Mouse (Mus musculus): ENCODE results near the gene Zhx3.
A peak's percentile ranks its signal among the peaks of the same experiment; 100 is the strongest.

The Zhx3 gene

DNA sequence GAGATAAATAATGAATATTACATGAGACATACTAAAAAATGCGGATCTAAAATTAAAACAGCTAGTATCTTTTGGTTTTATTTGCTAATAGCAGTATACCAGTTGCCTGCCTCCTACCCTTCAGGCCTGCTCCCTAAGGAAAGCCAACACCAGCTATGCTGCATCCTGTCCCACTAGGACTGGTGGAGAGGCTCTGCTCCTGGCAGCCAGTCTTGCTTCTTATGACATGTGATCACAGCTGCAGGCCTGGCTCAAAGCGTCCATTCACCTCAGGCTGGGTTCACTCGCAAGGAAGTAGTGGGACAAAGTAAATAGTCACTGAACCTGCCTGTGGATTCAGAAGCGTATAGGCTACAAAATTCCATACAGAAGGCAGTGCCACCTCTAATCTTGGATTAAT, 11.1 kb upstream of the Zhx3 start:
- DNase-seq (ENCODE audit: low read depth, low spot score) = no peak

DNA sequence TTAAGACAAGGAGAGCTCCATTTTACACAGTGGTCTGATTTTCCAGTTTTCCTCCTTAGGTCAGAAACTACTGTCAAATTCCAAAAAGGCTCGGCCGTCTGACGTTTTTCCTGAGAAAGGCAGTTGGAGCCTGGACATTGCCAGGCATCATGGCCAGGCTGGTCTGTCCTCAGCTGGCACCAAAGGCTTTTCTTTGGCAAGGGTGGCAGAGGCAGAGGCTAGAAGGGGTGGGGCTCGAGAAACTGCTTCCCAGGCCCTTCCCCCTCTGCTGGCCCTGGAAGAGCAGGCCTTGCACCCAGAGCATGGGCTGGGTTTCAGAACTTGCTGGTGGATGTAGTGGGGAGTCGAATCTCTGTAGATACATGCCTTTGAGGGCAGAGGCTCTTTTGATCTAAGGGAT, 9.6 kb upstream of the Zhx3 start:
- no peak for DNase-seq (ENCODE audit: low read depth, low spot score)

DNA sequence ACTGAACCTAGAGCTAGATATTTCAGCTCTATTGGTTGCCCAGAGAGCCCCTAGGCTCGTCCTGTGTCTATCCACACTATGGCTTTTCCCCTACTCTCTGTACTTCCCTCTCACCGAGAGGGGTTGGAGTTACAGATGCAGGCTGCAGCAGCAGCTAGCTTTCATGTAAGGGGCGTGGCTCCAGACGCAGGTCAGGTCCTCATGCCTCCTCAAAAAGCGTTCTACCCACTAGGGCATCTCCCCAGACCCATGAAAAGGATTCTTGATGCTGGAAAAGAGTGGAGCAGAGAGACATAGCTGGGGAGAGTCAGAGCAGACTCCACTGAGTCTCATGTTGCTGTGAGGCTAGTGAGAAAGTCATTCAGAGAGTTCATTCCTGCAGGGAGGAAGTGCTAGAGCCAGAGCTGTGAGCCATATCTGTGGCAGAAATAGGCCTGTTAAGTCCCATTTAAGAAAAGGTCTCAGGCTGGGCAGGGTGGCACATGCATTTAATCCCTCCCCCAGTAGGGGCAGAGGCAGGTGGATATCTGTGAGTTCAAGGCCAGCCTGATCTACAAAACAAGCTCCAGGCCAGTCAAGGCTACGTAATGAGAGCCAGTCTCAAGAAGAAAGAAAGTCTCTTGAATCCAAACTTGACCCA, 8.8 kb upstream of the Zhx3 start:
- DNase-seq (ENCODE audit: low read depth, low spot score) = no peak

DNA sequence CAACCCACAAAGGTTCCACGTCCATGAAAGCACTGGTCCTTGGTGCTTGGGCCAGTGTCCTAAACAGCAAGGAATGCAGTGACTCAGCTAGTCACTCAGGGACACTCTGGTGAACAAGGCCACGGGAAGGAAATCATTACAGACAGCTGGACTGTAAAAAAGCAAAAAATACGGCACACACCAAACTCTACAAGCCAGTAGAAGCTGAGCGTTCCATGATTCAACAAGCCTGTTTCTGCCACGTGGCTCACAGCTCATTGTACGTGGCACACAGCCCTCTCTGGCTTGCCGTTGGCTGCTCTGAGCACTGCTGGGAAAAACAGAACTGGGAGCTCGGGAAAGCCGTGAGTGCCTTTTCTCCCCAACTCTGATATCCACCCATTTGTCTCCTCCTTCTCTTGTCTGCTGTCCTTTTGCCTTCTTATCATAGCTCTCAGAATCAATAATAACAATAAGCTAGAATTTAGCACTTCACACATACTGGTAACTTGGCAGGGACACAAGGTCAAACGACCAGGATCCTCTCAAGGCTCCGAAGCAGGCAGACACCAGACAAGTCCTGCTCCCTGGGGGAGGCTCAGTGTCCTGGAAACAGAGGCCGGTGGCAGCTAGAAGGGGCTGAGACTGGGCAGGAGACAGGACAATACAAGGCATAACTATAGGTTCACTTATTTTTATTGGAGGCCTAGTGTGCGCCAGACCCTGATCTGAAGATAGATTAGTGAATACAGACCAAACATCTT, 7.8 kb upstream of the Zhx3 start, which contains the start of gene Lpin3:
Lpin3 (plus strand) TSS at position 218 of the 743 bp plus-strand sequence.
- no peak for DNase-seq (ENCODE audit: low read depth, low spot score)

DNA sequence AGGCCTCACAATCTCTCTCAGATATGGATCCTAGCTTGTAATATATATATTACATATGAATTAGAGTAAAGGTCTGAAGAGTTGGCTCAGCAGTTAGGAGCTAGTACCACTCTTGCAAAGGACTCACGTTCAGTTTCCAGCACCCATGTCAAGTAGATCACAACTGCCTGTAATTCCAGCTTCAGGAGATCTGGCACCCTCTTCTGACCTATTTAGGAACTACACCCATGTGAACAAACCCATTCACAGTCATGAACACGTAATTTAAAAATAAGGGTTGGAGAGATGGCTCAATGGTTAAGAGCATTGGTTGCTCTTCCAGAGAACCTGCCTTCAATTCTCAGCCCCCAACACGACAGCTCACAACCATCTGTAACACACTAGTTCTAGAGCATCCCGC, 3.3 kb upstream of the Zhx3 start:
- DNase-seq (ENCODE audit: low read depth, low spot score) = no peak

DNA sequence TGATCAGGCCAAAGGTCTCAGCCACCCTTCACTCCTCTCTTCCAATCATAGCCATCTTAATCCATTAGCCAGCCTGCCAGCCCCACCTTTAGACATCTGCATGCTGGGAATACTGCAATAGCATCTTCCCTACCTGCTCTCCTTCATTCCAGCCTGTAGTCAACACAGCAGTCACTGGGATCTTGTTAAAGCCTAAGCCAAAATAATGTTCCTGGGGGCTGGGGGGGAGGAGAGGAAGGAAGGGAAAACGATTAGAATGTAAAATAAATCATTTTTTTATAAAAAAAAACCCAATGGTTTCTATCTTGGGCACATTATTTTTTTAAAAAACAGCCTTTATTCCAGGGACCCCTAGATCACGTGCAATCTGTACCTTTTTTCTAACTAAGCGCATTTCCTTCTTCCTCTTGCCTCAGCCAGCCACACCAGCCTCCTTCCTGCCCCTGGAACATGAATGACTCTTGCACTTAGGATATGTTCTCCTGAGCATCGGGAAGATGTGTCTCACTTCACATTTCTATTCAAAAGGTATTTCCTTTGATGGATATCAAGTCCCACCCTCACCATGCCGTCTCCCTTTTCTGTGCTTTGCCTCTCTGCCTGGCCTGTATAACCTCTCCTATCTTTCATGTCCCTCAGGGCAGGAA, 1.6 kb upstream of the Zhx3 start:
- DNase-seq (ENCODE audit: low read depth, low spot score) = no peak

DNA sequence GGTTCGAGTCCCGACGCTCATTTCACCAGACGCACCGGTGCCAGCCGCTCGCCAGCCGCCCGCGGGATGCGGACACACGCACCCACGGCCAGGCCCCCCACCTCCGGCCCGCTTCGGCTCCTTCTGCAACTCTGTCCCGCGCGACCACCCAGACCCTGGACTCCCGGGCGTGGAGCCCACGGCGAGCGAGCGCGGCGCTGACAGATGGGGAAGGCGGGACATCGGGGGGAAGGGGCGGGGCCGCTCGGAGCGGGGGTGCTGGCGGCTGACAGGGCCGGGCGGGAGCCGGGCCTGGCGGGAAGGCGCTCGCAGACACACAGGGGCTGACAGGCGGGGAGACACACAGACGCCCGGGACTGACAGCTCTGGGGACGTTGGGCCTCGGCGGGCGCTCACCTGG, 403 bp downstream of the Zhx3 start:
- peak; percentile 47 for DNase-seq (ENCODE audit: low read depth, low spot score)

DNA sequence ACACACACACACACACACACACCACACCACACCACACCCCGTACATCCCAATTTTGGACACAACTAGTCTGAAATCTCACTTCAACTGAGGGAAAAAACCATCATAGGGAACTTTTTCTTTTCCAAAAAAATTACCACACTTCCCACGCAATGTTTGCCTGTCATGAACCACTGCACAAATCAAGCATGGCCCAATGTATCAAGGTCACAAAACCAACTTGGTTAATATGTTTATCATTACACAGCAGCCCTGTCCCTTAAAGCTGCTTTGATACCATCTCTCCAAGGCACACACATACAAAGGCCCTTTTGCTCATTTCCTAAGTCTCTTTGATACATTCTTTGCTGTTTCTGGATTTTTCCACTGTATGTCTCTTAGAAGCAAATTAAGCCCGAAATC, 1.5 kb downstream of the Zhx3 start:
- no peak for DNase-seq (ENCODE audit: low read depth, low spot score)

DNA sequence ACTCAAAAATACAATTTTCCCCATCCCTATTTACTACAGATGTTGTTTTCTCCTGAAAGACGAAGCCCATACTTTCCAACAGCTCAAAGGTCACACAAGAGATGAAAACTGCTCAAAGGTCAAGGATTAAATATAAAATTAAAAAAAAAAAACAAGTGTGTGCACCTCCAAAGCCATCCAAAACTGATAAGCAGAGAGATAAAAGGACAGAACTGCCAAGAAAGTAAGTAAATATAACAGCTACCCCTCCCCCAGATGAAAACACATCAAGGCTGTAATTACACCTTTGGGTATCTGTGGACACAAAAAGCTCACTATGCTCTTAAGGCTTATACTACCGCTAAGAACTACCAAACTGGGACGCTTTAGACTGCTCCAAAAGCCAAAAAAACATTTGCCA, 3.4 kb downstream of the Zhx3 start:
- no peak for DNase-seq (ENCODE audit: low read depth, low spot score)

DNA sequence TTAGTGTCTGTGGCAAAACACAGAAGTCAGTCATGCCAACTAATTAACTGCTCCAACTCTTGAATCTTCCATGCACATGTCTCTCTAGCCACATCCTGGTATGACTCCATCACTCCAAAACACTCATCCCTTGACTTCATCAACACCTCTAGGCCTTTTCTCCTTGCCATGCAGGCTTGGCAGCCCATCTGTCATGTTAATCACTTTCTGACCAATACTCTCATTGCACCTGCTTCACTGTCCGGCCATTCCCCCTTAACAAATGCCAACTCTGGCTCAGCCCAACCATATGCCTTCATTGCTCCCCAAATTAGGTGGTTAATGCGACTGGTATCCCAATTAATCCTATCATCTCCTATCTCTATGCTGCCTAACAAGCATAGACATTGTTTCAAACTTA, 7.5 kb downstream of the Zhx3 start:
- no peak for DNase-seq (ENCODE audit: low read depth, low spot score)

DNA sequence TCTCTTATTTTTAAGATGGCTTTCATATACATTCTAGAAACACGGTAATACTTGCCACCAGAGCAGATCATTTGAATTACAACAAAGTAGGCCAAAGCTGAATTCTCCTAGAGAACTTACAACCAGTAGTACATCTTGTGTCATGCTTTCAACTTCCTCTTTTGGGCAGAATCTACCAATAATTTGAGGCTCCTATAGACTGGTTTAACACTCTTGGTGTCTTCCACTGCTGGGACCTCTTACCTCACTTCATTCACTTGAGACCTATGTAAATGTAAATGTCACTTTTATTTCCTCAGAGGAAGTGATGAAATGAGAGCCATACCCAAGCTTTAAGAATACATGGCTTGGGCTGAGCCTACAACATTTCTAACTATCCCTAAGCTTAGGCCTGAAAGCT, 8.7 kb downstream of the Zhx3 start:
- DNase-seq (ENCODE audit: low read depth, low spot score) = no peak

DNA sequence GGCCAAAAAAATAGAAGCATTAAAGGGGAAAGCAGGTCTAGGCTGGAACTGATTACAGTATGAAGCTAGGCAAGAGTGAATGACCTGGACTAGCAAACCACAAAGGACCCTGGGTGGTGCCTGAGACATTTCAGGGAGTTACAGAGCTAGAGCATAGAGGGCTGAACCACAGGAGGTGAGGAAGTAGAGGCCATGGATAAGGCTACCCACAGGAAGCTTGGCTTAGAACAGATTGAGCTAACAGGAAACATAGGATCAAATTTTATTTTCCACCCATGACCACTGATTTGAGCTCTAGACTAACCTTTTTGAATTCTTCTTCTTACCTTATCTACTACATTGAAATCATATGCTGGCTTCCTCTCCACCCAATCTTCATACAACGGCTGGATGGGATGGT, 12.4 kb downstream of the Zhx3 start:
- DNase-seq (ENCODE audit: low read depth, low spot score) = no peak

DNA sequence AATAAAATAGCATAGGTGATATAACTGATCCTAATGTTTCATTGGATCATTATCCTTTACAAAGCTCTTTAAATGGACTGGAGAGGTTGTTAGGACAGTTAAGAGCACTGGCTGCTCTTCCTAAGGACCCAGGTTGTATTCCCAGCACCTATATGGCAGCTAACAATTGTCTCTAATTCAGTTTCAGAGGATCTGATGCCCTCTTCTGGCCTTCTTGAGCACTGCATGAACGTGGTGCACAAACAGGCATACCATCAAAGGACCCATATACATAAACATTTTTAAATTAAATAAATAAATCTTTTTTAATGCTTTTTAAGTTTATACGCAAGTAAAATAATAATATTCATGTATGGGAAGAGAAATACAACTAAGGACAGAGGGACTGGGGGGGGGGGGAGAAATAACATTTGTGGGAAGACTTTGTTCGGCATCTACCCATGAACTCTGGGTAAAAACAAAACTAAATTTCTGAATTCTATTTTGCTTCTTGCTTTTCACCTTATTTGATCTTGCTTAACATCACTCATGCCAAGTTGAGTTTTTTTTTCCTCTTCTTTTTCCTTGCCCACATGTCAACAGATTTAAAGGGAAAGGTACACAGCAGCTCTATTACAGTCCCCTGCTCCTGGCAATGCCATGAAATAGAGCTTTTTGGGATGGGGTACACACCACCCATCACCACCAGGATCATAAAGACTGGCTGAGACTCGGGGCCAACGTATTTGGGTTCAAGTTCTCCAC, 16.3 kb downstream of the Zhx3 start:
- DNase-seq (ENCODE audit: low read depth, low spot score) = no peak

DNA sequence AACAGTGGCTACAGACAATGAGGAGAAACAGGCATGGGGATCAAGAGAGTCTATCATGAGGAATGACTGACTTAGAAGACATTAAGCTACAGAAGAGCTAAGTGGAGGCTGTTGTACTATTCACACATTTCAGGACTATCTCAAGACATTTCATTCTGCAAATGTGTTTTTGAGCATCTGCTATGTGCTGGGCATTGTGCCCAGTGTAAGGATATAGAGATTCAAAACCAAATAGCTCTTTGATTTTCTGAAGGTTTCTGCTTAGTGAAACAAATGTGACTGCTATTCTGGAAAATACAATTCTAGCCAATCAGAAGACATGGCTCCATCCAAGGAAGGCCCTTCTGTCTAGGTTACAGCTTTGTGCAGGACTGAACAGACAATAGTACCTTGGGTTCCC, 18.1 kb downstream of the Zhx3 start:
- DNase-seq (ENCODE audit: low read depth, low spot score) = peak; percentile 51

DNA sequence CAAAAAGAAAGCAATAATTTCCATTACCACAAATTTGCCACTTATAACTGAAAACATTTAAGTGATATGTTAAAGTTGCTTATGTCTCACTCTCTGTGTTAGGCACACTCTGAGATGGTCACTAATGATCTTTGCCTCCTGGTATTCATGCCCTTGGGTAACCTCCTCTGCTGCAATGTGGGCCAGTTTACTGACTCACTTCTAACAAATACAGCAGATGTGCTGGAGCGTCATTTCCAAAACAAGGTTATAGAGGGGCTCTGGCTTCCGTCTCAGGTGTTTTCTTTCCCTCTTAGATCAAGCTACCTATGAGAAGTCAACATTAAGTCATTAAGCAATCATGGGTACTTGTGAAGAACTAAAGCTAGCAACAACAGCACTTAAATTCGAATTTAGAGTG, 22.4 kb downstream of the Zhx3 start:
- no peak for DNase-seq (ENCODE audit: low read depth, low spot score)

DNA sequence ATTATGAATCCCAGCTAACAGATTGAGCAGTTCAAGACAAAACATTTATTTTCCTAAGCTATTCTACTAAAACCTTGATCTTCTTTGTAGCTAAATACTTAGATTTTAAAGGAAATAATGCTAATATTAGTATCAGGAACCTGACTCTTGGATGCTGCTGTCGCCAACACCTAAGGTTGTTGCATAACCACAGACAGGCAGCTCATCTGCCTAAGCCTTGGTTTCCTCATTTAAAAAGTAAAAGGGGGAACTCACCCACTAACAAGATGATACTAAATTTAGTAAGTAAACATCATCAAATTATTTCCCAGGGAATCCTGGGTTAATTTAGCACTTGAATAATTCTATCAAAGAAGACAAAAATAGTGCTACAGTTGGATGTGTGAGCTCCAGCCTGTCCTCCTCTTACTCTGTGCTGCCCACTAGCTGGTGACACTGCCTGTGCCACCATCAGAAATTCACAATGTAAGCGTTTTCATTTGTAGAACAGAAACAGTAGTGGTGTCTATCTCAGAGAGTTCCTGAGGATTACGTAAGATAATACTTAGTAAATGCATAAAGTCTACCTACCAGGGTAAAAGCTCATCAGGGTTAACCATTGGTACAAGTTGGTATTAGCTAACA, 23.1 kb downstream of the Zhx3 start:
- DNase-seq (ENCODE audit: low read depth, low spot score) = no peak

DNA sequence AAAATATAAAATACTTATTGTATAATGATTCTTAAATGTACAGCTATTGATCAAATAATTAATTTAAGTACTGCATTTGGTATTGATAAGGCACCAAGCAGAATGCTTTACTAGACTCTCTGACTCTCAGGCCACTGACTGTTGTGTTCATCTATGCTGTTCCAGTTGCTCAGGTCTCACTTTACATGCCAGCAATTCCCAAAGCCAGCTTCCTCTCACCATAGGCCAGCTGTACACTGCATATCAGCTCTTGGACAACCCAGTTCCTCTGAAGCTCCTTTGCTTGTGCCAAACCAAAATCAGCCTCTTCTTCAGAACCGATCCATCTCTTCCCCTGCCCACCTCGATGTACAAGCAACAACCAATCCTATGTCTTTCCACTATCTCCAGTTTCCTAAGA, 24.6 kb downstream of the Zhx3 start:
- DNase-seq (ENCODE audit: low read depth, low spot score) = no peak

DNA sequence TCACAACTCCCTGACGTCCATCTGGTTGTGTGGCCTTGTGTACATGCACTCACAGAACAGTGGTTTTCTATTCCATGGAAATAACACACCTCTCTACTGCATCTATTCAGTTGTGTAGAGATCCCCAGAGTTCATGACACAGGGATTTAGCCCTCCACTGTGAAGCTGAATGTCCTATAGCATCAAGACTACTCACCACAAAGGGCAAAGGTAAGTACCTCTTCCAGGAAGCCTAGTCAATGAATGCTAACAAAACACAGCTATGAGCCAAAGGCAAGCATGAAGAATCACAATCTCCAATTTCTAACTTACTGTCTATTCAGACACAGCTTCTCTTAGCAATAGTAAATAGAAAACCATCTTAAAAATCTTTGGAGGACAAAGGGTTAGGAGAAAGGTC, 25.1 kb downstream of the Zhx3 start:
- DNase-seq (ENCODE audit: low read depth, low spot score) = no peak

DNA sequence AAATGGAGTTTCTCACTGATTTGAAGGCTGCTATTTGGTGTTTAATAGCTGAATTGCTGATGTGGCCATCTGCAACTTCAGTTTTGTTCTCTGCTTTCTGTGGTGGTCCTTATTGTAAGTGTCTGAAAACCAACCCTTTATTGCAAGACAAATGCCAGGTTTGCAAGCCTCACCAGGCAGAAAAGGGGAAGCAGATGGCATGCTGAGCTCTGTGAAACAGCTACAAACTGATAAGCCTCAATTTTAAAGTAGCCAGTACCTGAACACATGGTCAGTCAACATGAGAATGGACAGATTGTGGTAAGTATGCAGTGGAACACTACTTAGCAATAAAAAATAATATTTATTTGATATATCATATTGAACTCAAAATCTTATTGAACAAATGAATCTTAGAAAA, 32.0 kb downstream of the Zhx3 start:
- DNase-seq (ENCODE audit: low read depth, low spot score) = no peak

DNA sequence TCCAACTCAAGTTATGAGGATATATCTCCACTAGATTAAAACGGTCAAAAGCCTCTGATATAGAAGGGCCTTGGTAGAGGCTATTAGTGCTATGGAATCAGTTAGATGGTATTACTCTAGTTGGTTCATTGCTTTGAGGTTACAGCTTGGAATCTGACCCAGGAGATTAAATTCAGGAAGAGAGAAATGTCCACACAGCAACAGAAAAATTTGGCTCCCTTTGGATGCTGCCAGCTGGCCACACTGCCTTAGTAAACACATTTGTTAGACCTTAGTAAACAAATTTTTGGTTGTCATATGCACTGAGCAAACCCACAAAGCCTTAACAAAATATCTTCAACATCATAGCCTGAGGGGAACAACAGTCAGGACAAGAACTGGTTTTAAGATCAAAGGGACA, 62.0 kb downstream of the Zhx3 start:
- DNase-seq (ENCODE audit: low read depth, low spot score) = no peak

DNA sequence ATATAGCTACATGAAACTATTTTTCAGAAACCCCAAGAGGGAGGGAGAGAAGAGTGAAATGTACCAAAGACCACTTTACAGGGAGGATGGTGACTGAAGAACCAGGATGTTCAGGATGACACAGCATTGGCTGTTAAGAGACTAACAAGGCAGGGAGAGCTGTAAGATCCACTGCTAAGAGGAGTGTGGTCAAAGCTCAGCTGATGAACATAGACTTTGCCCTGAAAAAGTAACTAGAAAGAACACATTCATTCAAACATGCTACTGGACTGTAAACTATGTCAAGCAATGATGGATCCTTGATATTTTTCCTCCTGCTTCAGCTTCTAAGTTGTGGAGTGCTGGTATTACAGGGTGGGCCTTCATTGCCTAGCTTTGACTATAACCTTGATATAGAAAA, 62.4 kb downstream of the Zhx3 start:
- no peak for DNase-seq (ENCODE audit: low read depth, low spot score)

DNA sequence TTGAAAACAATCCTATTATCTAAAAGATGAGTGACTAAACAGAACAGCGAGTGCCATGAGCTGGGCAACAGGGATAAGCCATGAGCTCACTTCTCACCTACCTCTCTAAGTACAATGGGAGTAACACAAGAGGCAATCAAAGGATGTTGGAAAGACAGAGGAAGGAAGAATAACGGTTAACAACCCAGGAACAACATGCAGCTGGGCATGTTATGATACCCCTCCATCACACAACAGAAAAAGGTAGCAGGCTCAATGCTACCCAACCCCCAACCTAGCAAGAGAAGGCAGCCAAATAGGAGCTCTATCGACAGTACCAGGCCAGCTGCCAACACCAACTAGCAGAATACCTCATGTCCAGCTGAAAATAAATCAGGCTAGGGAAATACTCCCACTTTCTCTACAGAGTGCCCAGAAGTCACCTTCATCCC, 66.7 kb downstream of the Zhx3 start:
- DNase-seq (ENCODE audit: low read depth, low spot score) = no peak

All from brain, embryonic 18.5 days (tissue).